Mouse (Mus musculus) heart, postnatal 10 days (tissue): ENCODE data around the gene Fgfr2. TPM values are rescaled to one million over a fixed set of nuclear protein-coding genes. Genes with fewer than 3 reads are reported as not detected.
"Not testable (repeated sequence)": the region's sequence is repeated elsewhere in the genome, so short reads cannot be mapped to it uniquely, and the experiment has no call there.

Experiments
- DNase-seq, 2 experiments: peaks; one replicate each; pipeline ENCODE4 v3.0.0; 2021
- intact Hi-C: fragments of 180-260 bp; cut with DNase I; formaldehyde crosslinking; loops from one replicate; pipeline ENCODE4 v1.15.1; 2025
- total RNA-seq, 2 experiments: library from RNA; stranded (reverse); gene quantifications; 2 replicates each; pipeline ENCODE4 v1.2.3; 2021

The Fgfr2 gene
- total RNA-seq, 2 experiments from 2014 or later, result 6.2 to 6.3 TPM

DNA sequence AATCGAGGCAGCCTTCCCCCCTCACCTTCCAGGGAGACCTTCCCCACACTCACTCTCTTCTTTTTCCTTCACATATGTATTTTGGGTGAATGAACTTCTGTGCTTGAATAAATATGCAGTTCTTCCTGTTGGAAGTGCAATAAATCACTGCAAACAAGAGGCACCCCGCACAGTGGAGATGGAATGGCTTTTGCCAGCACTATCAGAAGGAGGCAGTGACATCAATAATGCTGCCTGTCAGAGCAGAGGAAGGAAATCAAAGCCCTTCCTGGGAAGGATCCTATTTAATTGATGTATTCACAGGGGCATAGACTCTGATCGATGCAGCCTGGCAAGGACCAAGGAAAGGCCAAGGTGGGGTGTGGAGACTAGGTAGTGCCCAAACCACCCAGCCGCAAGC lies 580.7 kb downstream of the Fgfr2 start:
- DNase-seq, result no peak
- intact Hi-C loops, result no loop called here

DNA sequence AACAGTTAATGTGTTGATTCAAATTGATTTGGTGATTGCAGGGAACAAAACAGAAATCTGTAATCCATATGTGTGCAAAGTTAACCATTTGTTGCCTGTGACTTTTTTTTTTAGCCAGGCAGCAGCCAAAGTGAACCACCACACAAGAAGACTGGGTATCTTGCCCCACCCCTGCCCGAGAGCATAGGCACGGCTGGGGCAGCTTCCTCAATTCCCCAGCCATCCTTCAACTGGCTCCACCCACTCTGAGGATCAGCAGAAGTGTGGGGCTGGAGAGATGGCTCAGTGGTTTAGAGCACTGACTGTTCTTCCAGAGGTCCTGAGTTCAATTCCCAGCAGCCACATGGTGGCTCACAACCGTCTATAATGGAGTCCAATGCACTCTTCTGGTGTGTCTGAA lies 581.6 kb downstream of the Fgfr2 start:
- no peak for DNase-seq
- intact Hi-C loops, result no loop called here

DNA sequence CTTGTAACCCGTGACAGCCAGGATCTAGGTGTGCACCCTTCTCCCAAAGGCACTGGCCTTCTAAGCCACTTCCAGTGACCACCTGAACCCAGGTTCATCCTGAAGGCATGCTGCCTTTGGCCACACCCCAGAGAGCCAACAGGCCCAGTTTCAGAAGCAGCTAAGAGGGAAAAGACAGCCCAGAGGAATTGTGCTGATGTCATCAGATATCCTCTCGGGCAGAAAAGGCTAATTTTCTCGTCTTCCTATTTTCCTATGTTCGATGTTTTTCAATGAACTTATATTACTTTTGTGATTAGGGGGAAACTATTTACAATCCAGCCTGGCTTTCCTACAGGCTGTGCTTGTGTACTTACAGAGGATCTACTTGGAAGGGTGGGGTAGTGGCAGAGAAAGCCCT lies 582.6 kb downstream of the Fgfr2 start:
- DNase-seq, result no peak
- intact Hi-C loops, result no loop called here

GRCm38 (mm10) chr7:132529206-132529605 lies 593.9 kb downstream of the Fgfr2 start:
- no peak for DNase-seq
- intact Hi-C loops, result no loop called here

DNA sequence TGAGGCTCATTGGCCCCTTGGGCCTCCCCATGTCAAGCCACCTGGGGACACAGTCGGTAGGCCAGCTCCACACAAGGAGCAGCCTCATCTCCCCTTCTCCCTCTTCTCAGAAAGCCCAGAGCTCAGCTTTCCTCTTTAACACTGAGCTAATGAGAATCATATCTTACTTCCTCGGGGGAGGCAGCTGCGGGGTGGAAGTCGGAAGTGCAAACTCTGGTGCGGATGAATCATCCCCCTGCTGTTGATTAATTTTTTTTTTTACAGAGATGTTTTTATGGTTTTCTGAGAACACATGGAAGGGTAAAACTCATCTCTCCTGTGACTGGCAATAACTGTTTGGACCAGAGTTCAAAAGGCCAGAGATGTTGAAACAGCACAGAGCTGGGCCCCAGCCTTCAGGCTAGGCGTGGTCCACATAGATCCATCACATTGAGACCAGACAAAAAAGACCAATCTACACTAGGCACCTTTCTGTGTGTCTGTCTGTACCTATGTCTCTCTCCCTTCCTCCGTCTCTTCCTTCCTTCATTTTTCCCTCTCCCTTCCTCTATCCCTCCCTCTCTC lies 609.6 kb downstream of the Fgfr2 start:
- intact Hi-C loops, result no loop called here

GRCm38 (mm10) chr7:132509110-132509509 lies 614.0 kb downstream of the Fgfr2 start:
- intact Hi-C loops, result no loop called here
- peak; percentile 37 to 42 for DNase-seq

More for the DNA sequence above, 609.6 kb downstream of the Fgfr2 start:
- no peak for DNase-seq

- intact Hi-C loops, result no loop called here
- DNase-seq, result no peak
Observed at GRCm38 (mm10) chr7:132507361-132507760, 615.8 kb downstream of the Fgfr2 start.

DNA sequence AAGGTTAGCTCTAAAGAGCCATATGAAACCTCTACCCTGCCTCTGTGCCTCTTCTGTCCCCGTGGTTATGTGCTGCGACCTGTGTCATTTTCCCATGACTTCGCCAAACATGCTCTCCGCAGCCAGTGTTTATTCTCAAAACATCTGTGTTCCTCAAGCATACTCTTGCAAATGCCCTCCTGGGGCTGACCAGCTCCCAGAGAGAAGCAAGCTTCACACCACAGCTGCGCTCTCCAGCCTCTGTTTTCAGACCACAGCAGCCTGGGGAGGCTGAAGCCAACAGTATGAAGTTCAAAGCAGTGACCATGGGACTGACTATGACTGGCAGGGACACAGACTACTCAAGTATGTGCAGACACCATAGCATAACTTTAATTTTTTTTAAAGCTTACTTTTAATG lies 616.9 kb downstream of the Fgfr2 start:
- intact Hi-C loops, result no loop called here
- DNase-seq, result no peak

DNA sequence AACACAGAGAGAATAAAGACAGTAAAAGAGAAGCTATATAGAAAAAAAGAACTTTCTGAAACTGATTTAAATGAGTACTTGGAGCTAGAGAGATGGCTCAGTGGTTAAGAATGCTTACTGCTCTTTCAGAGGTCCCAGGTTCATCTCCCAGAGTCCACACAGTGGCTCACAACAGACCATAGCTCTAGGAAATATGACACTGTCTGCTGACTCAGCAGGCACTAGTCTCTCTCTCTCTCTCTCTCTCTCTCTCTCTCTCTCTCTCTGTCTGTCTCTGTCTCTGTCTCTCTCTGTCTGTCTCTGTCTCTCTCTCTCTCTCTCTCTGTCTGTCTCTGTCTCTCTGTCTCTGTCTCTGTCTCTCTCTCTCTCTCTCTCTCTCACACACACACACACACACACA lies 620.7 kb downstream of the Fgfr2 start:
- DNase-seq, intact Hi-C loops: not testable (repeated sequence)

DNA sequence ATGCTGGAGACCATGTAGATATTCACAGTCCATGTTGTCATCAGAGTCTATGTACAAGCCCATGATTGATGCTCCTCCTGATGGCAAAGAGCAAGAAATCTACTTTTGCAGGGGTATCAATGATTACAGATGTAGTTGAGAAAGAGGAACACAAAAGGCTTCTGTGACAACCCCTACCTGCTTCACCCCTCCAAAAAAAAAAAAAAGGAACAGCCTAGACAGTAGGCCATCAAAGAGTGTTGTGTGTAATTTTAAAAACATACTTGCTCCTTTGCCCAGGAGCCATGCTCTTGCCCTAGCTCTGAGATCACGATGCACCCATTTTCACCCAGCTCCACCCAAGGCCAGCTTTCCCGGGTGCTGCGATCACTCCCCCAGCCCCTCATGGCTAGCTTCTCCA lies 626.0 kb downstream of the Fgfr2 start:
- intact Hi-C loops, result no loop called here
- no peak for DNase-seq

DNA sequence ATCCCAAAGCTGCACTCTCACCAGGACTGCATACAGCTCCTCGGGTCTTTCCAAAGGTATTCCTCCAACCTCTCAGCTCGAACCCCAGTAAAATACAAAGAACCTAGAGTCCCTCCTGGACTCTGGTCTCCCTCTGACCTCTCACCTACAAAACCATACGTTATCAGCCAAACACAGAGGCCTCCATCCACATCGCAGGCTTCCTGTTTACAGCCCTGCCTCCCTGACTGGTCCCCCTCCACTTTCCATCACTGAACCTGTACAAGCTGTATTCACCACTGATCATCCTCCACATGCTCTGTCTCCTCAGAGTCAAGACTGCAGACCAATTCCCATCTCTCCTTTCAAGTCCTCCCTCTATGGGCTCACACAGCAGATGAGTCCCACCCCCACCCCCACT lies 628.9 kb downstream of the Fgfr2 start:
- no peak for DNase-seq
- intact Hi-C loops, result no loop called here

DNA sequence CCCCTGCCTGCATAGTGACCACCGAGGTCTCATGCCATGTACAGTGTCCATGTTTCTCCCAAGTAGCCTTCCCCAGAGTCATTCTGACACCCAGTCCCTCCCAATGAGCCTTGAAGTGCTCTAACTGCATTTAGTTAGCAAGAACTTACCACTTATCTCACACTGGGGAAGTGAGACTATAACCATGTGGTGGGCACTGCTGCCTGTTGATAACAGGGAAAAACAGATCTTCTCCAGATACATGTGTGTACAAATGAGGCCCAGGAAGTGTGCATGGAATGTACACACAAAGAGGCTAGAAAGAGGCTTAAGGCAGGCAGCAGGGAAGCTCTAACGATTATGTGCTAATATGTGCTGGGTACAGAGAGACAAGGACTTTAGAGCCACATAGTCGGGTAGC lies 629.5 kb downstream of the Fgfr2 start:
- intact Hi-C loops, result no loop called here

GRCm38 (mm10) chr7:132491902-132492301 lies 631.2 kb downstream of the Fgfr2 start:
- no peak for DNase-seq
- intact Hi-C loops, result no loop called here

More for the DNA sequence above, 629.5 kb downstream of the Fgfr2 start:
- no peak for DNase-seq

DNA sequence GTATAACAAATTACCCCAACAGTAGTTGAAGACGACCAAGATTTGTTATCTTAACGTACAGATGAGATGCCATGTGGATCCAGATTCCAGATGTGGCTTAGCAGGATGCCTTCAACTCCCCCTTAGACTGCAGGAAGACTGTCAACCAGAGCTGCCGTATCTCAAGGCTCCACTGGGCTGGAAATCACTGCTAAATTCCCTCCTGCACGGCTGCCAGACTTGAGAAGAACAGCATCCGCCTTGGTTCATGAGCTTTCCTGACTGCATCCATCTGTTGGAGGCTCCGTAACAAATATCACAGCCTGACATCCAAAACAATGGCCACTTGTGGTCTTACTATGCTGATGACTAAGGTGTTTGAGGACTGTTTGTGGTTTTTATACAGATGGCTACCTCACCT lies 635.8 kb downstream of the Fgfr2 start:
- intact Hi-C loops, result no loop called here
- peak; percentile 24 to 29 for DNase-seq

DNA sequence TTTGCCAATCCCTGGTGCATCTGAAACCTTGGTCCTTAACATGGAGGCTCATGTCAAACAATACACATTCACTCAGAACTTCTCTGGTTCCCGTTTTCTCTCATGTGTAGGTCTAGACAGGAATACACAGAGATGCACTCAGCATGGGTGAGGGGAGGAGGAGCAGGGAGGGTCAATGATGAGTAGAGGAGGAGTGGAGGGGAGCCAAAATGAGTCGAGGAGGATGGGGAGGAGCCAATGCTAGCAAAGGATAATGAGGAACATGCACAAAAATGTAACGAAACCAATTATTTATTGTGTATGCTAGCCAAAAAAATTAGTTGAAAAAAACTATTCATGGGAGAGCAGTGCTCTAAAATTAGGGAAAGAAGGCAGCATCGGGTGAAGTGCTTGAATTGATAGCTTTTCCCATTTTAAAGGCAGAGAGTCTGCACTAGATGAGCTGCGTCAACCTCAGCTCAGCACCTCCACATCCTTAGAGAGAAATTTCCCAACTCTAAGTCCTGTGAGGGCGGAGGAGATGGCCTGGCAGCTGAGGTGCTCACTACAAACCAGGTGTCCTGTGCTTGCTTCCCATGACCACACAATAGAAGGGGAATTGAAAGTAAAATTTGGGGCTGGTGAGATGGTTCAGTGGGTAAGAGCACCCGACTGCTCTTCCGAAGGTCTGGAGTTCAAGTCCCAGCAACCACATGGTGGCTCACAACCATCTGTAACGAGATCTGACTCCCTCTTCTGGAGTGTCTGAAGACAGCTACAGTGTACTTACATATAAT lies 636.6 kb downstream of the Fgfr2 start:
- intact Hi-C loops, result no loop called here
- no peak for DNase-seq

DNA sequence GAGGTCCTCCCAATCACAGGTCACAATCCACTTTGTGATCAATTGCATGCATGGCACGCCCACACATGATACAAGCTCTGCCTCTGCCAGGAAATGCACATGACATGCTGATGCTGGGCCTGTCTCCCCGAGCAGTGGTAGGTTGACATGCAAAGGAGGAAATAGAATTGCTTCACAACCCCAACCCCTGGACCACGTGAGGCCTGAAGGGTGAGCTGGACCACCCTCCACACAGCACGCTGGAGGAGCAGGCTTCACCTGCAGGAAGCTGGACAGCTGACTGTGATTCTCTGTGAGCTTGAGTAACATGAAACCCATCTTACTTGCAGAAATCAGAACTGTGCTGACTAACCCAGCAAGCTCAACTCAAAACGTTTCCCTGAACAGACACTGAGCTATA lies 638.7 kb downstream of the Fgfr2 start:
- intact Hi-C loops, result no loop called here
- no peak for DNase-seq

DNA sequence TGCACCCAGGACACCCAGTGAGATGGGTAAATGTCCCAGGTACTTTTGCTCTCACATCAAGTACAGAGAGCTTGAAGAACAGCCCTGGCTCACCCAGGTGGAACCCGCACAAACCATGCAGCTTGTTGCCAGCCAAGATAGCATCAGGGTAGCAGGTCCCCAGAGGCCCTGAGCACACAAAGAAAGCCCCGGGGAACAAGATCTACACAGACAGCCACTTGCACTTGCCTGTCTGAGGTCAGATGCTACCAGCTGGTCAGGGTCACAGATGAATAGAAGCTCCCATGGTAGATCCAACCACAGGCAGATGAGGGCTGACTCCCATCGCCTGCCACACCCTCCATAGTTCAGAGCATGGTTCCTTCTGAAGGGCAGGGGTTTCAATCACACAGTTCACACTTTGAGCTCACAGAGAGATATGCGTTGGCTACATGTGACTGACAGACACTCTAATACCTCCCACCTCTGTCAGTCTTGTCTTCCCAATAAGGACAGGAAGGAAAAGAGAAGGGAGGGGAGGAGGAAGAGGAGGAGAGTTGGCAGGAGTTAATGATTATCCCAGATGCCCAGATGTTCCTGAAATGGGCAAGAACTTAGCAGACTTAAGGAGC lies 642.3 kb downstream of the Fgfr2 start:
- no peak for DNase-seq
- intact Hi-C loops, result no loop called here

GRCm38 (mm10) chr7:132478295-132478809 lies 644.8 kb downstream of the Fgfr2 start:
- DNase-seq, result no peak
- intact Hi-C loops, result loop anchor here (10.0 kb wide), 1 partner anchor 584 kb away; no protein-coding TSS in a partner anchor

GRCm38 (mm10) chr7:132477753-132478152 lies 645.4 kb downstream of the Fgfr2 start:
- DNase-seq, result no peak
- intact Hi-C loops, result loop anchor here (2.0 to 10.0 kb wide), 2 partner anchors 73 to 583 kb away; no protein-coding TSS in a partner anchor

DNA sequence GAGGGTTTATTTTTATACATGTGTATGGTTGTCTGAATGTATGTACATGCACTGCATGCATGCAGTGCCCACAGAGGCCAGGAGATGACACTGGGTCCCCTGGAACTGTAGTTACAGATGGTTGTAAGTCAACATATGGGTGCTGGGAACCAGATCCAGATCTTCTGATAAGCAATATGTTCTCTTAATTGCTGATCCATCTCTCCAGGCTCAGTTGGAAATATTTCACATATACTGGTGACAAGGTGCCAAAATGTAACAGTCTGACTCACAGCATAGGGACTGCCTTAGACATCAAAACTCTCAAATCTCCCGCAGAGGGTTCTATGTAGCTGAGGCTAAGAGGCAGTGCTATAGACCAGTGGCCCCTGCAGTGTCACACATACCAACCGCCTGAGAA lies 646.7 kb downstream of the Fgfr2 start:
- no peak for DNase-seq
- intact Hi-C loops, result loop anchor here (2.0 to 10.0 kb wide), 2 partner anchors 74 to 582 kb away; no protein-coding TSS in a partner anchor

GRCm38 (mm10) chr7:132475069-132475468 lies 648.1 kb downstream of the Fgfr2 start:
- intact Hi-C loops, result loop anchor here (1.0 to 10.0 kb wide), 2 partner anchors 249 to 580 kb away; no protein-coding TSS in a partner anchor
- DNase-seq, result peak; percentile 53 to 66
